Mouse (Mus musculus) ES-E14 (cell line): ENCODE results near the gene Pafah2. TPM values are rescaled to one million over a fixed set of nuclear protein-coding genes. Genes with fewer than 3 reads are reported as not detected.

ENCODE experiments used
- DNase-seq: peaks from one replicate; pipeline ENCODE4 v3.0.0-alpha.2; 2013; ENCODE audit warnings: low read depth, low spot score
- H3K27ac ChIP-seq: 2 replicates; pipeline ENCODE4 v1.5.1; 2012; ENCODE audit warnings: low read depth, mild to moderate bottlenecking, low read length, moderate library complexity, mixed read lengths; ENCODE audit not compliant: poor library complexity, insufficient read depth, severe bottlenecking
- H3K36me3 ChIP-seq: 2 replicates; pipeline ENCODE4 v1.6.1; 2012; ENCODE audit warnings: mild to moderate bottlenecking, low read length, moderate library complexity, mixed read lengths; ENCODE audit not compliant: control insufficient read depth, poor library complexity, insufficient read depth, severe bottlenecking
- H3K4me1 ChIP-seq, 2 experiments: fragments of 150-350 bp in 1 of 2; sonication (generic) in 1 of 2; 2 replicates each; pipeline ENCODE4 v1.6.1; 2012; ENCODE audit warnings: low read length in 2 of 2, mild to moderate bottlenecking in 1 of 2, mixed read lengths in 1 of 2; ENCODE audit not compliant: control insufficient read depth in 2 of 2, insufficient read depth in 2 of 2, poor library complexity in 1 of 2
- H3K4me3 ChIP-seq, 2 experiments: fragments of 150-350 bp in 1 of 2; sonication (generic) in 1 of 2; 2 replicates each; pipeline ENCODE4 v1.5.1; 2012; ENCODE audit warnings: low read length in 2 of 2, low read depth in 1 of 2, mild to moderate bottlenecking in 1 of 2, mixed read lengths in 1 of 2; ENCODE audit not compliant: insufficient read depth in 1 of 2, poor library complexity in 1 of 2, severe bottlenecking in 1 of 2
- H3K9ac ChIP-seq: 2 replicates; pipeline ENCODE4 v1.6.1; 2012; ENCODE audit warnings: low read depth, mild to moderate bottlenecking, low read length, mixed read lengths; ENCODE audit not compliant: poor library complexity, insufficient read depth, severe bottlenecking
- H3K9me3 ChIP-seq: fragments of 150-350 bp; sonication (generic); 2 replicates; pipeline ENCODE4 v1.6.1; 2012; ENCODE audit warnings: low read depth, mild to moderate bottlenecking, low read length; ENCODE audit not compliant: control insufficient read depth, insufficient read depth
- CHD2 ChIP-seq: IDR thresholded peaks from 2 replicates; pipeline ENCODE4 v1.6.1; 2014; ENCODE audit warnings: mild to moderate bottlenecking, low read depth, low read length, inconsistent platforms
- HCFC1 ChIP-seq: IDR thresholded peaks from 2 replicates; pipeline ENCODE4 v1.6.1; 2012; ENCODE audit warnings: low read length, inconsistent platforms, borderline replicate concordance; ENCODE audit not compliant: insufficient read depth
- MAFK ChIP-seq: IDR thresholded peaks from 2 replicates; pipeline ENCODE4 v1.6.1; 2014; ENCODE audit warnings: mild to moderate bottlenecking, low read depth, low read length, inconsistent platforms; ENCODE audit not compliant: insufficient read depth
- ZC3H11A ChIP-seq: IDR thresholded peaks from 2 replicates; pipeline ENCODE4 v1.6.1; 2012; ENCODE audit warnings: low read depth, mild to moderate bottlenecking, inconsistent platforms, low read length, borderline replicate concordance
- ZNF384 ChIP-seq: IDR thresholded peaks from 2 replicates; pipeline ENCODE4 v1.6.1; 2012; ENCODE audit warnings: low read depth, low read length, inconsistent platforms
- in situ Hi-C, 2 experiments: fragments of 600-800 bp; cut with MboI; formaldehyde crosslinking; loops; one replicate each; pipeline ENCODE4 v1.15.1; 2025; ENCODE audit warnings: low sequenced_read_pairs in 2 of 2, inconsistent platforms in 1 of 2; ENCODE audit not compliant: unreplicated experiment in 2 of 2
- total RNA-seq: library from RNA; depleted of rRNA; stranded (reverse); fragments of 300-350 nt; gene quantifications from 2 replicates; pipeline ENCODE4 v1.2.3, GENCODE M21; 2012

The Pafah2 gene
- total RNA-seq, 1 experiment = 15.8 TPM

GRCm38 (mm10) chr4:134451484-134451883 is 55.4 kb downstream of the Pafah2 start:
- H3K4me1 ChIP-seq = peaks cover 9 to 33% of the 10 kb centered on the region in 2 experiments
- no peaks in the 10 kb centered on the region for H3K36me3 ChIP-seq
- no peak for DNase-seq
- no peaks in the 10 kb centered on the region for H3K9me3 ChIP-seq
- in situ Hi-C loops = no loop called here
- TF ChIP-seq HCFC1 (no peak), ZNF384 (no peak), MAFK (no peak), ZC3H11A (no peak)
- no peak overlapping the region for H3K4me3 ChIP-seq
- no peak overlapping the region for H3K27ac ChIP-seq
- H3K9ac ChIP-seq = no peak overlapping the region

GRCm38 (mm10) chr4:134453619-134454400 is 57.7 kb downstream of the Pafah2 start:
- TF ChIP-seq ZC3H11A = no peak
- no peak for TF ChIP-seq MAFK
- TF ChIP-seq HCFC1 = no peak
- no peak for TF ChIP-seq CHD2
- no peak for TF ChIP-seq ZNF384
- Histone ChIP-seq H3K36me3 (no peaks in the 10 kb centered on the region), H3K4me1 (peaks cover 14 to 28% of the 10 kb centered on the region in 2 experiments), H3K27ac (no peak overlapping the region), H3K9ac (no peak overlapping the region), H3K4me3 (peak overlapping the region; percentile 28 to 63; a peak in 3 of 4 replicates), H3K9me3 (no peaks in the 10 kb centered on the region)
- in situ Hi-C loops = no loop called here
- DNase-seq = no peak

- Histone ChIP-seq H3K27ac (no peak overlapping the region), H3K9ac (no peak overlapping the region)
- in situ Hi-C loops = no loop called here
These were observed 59.2 kb downstream of the Pafah2 start for GRCm38 (mm10) chr4:134455310-134455709.

GRCm38 (mm10) chr4:134457130-134457825 is 61.2 kb downstream of the Pafah2 start:
- in situ Hi-C loops = no loop called here
- Histone ChIP-seq H3K9me3 (no peaks in the 10 kb centered on the region), H3K27ac (no peak overlapping the region), H3K36me3 (no peaks in the 10 kb centered on the region), H3K4me1 (peaks cover 12 to 24% of the 10 kb centered on the region in 2 experiments), H3K9ac (no peak overlapping the region), H3K4me3 (no peak overlapping the region)
- no peak; the same call in 1 of the 2 replicates for TF ChIP-seq HCFC1
- no peak for DNase-seq

More at GRCm38 (mm10) chr4:134455310-134455709, 59.2 kb downstream of the Pafah2 start:
- H3K4me3 ChIP-seq = no peak overlapping the region
- H3K9me3 ChIP-seq = no peaks in the 10 kb centered on the region
- no peaks in the 10 kb centered on the region for H3K36me3 ChIP-seq
- no peak for DNase-seq
- peaks cover 14 to 22% of the 10 kb centered on the region in 2 experiments for H3K4me1 ChIP-seq
- TF ChIP-seq MAFK (no peak), ZNF384 (no peak), ZC3H11A (no peak), CHD2 (no peak), HCFC1 (no peak)
